In genomic region chr15:100410918-100411672, GRCm38 (mm10) we compare ENCODE assay signal across 9 mouse cellular contexts. TPM values are rescaled to one million over a fixed set of nuclear protein-coding genes. Genes with fewer than 3 reads are reported as not detected.
DNase-seq lines count a peak whose midpoint lies in the region; ATAC-seq and TF ChIP-seq lines count a peak whose summit lies in the region.
"Had no signal": no experiment of that assay in that cellular context is flagged by ENCODE, and none has a peak within 500 bp of the region (broad histone marks: within the 10 kb centered on the region; RNA-seq: fewer than 3 reads in every experiment).

No protein-coding gene starts in this region.

- no peak for TF ChIP-seq EP300 in stomach, postnatal 0 days (optimal IDR thresholded peaks at IDR 0.05)

- H3K9me3 ChIP-seq in limb, embryonic 11.5 days (ENCODE audit: control insufficient read depth, low read length) = no peaks in the 10 kb centered on the region
- no peaks in the 10 kb centered on the region; the same call in 1 of the 2 replicates for H3K9me3 ChIP-seq in limb, embryonic 10.5 days (replicated peaks)
- H3K9me3 ChIP-seq in stomach, postnatal 0 days (ENCODE audit: control insufficient read depth, low read length) = no peaks in the 10 kb centered on the region

- peak; percentile 31 for DNase-seq in limb, embryonic 11.5 days (ENCODE audit: low spot score)
- no peak for DNase-seq in limb, embryonic 10.5 days (ENCODE audit: low spot score)
- peak; percentile 64 to 73 for DNase-seq in lung, adult 18-20 months
- DNase-seq in stomach, postnatal 0 days (ENCODE audit: low spot score) = peak; percentile 86
- no peak for DNase-seq in ovary, postnatal 10 days (ENCODE audit: low spot score)
- no peak for DNase-seq in cerebellum, postnatal 25 days
- DNase-seq in right cerebral cortex, adult 18-20 months = no peak

- no peak overlapping the region for H3K4me2 ChIP-seq in limb, embryonic 11.5 days (ENCODE audit: low read depth, severe bottlenecking)
- no peak overlapping the region for H3K4me2 ChIP-seq in stomach, postnatal 0 days (replicated peaks; ENCODE audit: low read depth)

- ATAC-seq in limb, embryonic 11.5 days (ENCODE audit: insufficient number of reproducible peaks, low FRiP score, low TSS enrichment, low read depth) = no peak
- peak; percentile 29 to 57; a peak in 1 of 4 replicates for ATAC-seq in hematopoietic stem cell, adult 5-6 weeks (replicated peaks in 1 of 2; ENCODE audit: insufficient read depth in 1 of 2, low FRiP score in 2 of 2, low TSS enrichment in 1 of 2, low read depth in 1 of 2, poor library complexity in 2 of 2, severe bottlenecking in 2 of 2)
- peak; percentile 75 for ATAC-seq in stomach, postnatal 0 days (ENCODE audit: low FRiP score, low TSS enrichment)

- WGBS in limb, embryonic 11.5 days = 57% methylated on average over 14 of the region's 14 CpGs
- 51% methylated on average over 14 of the region's 14 CpGs for WGBS in limb, embryonic 10.5 days
- 50% methylated on average over 14 of the region's 14 CpGs for WGBS in stomach, postnatal 0 days

- no peak for TF ChIP-seq CTCF in stomach, postnatal 0 days (IDR thresholded peaks at IDR 0.05; ENCODE audit: low read depth)

- peaks cover 5% of the 10 kb centered on the region; the same call in 1 of the 2 replicates for H3K36me3 ChIP-seq in limb, embryonic 11.5 days (ENCODE audit: control insufficient read depth, insufficient read depth, low read length)
- peaks cover 53% of the 10 kb centered on the region for H3K36me3 ChIP-seq in limb, embryonic 10.5 days
- no peaks in the 10 kb centered on the region; the same call in 1 of the 2 replicates for H3K36me3 ChIP-seq in stomach, postnatal 0 days (ENCODE audit: control insufficient read depth, insufficient read depth, low read length)

- no peak overlapping the region for H3K4me3 ChIP-seq in limb, embryonic 11.5 days (ENCODE audit: low read depth, low read length)
- no peak overlapping the region for H3K4me3 ChIP-seq in limb, embryonic 10.5 days
- no peak overlapping the region for H3K4me3 ChIP-seq in stomach, postnatal 0 days (ENCODE audit: low read depth, low read length)

- no peak overlapping the region for H3K9ac ChIP-seq in limb, embryonic 11.5 days (ENCODE audit: low read length)
- H3K9ac ChIP-seq in stomach, postnatal 0 days (ENCODE audit: low read length) = no peak overlapping the region

- no peaks in the 10 kb centered on the region for H3K27me3 ChIP-seq in limb, embryonic 11.5 days (ENCODE audit: control insufficient read depth, insufficient read depth, low read length)
- no peaks in the 10 kb centered on the region for H3K27me3 ChIP-seq in limb, embryonic 10.5 days (ENCODE audit: low read depth, poor library complexity, severe bottlenecking)
- no peaks in the 10 kb centered on the region for H3K27me3 ChIP-seq in stomach, postnatal 0 days (ENCODE audit: control insufficient read depth, insufficient read depth, low read length)

- H3K27ac ChIP-seq in limb, embryonic 11.5 days (replicated peaks; ENCODE audit: low read depth, low read length) = no peak overlapping the region
- H3K27ac ChIP-seq in limb, embryonic 10.5 days = no peak overlapping the region
- no peak overlapping the region for H3K27ac ChIP-seq in stomach, postnatal 0 days (replicated peaks)

- H3K4me1 ChIP-seq in limb, embryonic 11.5 days (ENCODE audit: control insufficient read depth, insufficient read depth, low read length) = no peaks in the 10 kb centered on the region
- peaks cover 5% of the 10 kb centered on the region for H3K4me1 ChIP-seq in limb, embryonic 10.5 days
- no peaks in the 10 kb centered on the region for H3K4me1 ChIP-seq in stomach, postnatal 0 days (replicated peaks; ENCODE audit: control insufficient read depth, insufficient read depth)

RNA-seq across cellular contexts. Expression of gene Gm5475, which starts 10.9 kb away (rescaled TPM):
- not detected in 2 replicates for polyA plus RNA-seq in limb, embryonic 11.5 days (2014; fragmentation: Nextera tagmentation; extraction: Ambion mirVana)
- 0.08 and 0.11 TPM in 2 replicates for polyA plus RNA-seq in limb, embryonic 10.5 days (2016; fragmentation: Nextera tagmentation; extraction: Ambion mirVana)
- not detected in 2 replicates for total RNA-seq in hematopoietic stem cell, adult 5-6 weeks (2017)
- 0.11 and 0.15 TPM in 2 replicates for polyA plus RNA-seq in stomach, postnatal 0 days (2015; fragmentation: Nextera tagmentation; extraction: Ambion mirVana)

RNA-seq across cellular contexts. Expression of gene Slc11a2, which starts 13.8 kb away (rescaled TPM):
- 19.5 and 24.3 TPM in 2 replicates for polyA plus RNA-seq in limb, embryonic 11.5 days (2014; fragmentation: Nextera tagmentation; extraction: Ambion mirVana)
- 30.4 and 31.0 TPM in 2 replicates for polyA plus RNA-seq in limb, embryonic 10.5 days (2016; fragmentation: Nextera tagmentation; extraction: Ambion mirVana)
- total RNA-seq in hematopoietic stem cell, adult 5-6 weeks (2017) = 11.6 and 16.0 TPM in 2 replicates
- polyA plus RNA-seq in stomach, postnatal 0 days (2015; fragmentation: Nextera tagmentation; extraction: Ambion mirVana) = 12.2 and 15.8 TPM in 2 replicates

RNA-seq across cellular contexts. Expression of gene Higd1c, which starts 46.8 kb away (rescaled TPM):
- not detected in 2 replicates for polyA plus RNA-seq in limb, embryonic 11.5 days (2014; fragmentation: Nextera tagmentation; extraction: Ambion mirVana)
- 0.65 TPM in 1 of 2 replicates, not detected in the other for polyA plus RNA-seq in limb, embryonic 10.5 days (2016; fragmentation: Nextera tagmentation; extraction: Ambion mirVana)
- not detected in 2 replicates for total RNA-seq in hematopoietic stem cell, adult 5-6 weeks (2017)
- polyA plus RNA-seq in stomach, postnatal 0 days (2015; fragmentation: Nextera tagmentation; extraction: Ambion mirVana) = not detected in 2 replicates
- polyA plus RNA-seq: neural tube, embryonic 11.5 days had no signal

RNA-seq across cellular contexts. Expression of gene Letmd1, which starts 57.7 kb away (rescaled TPM):
- polyA plus RNA-seq in limb, embryonic 11.5 days (2014; fragmentation: Nextera tagmentation; extraction: Ambion mirVana) = 30.6 and 31.4 TPM in 2 replicates
- 29.7 and 31.4 TPM in 2 replicates for polyA plus RNA-seq in limb, embryonic 10.5 days (2016; fragmentation: Nextera tagmentation; extraction: Ambion mirVana)
- 23.2 and 26.4 TPM in 2 replicates for total RNA-seq in hematopoietic stem cell, adult 5-6 weeks (2017)
- 9.8 and 10.9 TPM in 2 replicates for polyA plus RNA-seq in stomach, postnatal 0 days (2015; fragmentation: Nextera tagmentation; extraction: Ambion mirVana)

RNA-seq across cellular contexts. Expression of gene Mettl7a2, which starts 58.1 kb away (rescaled TPM):
- polyA plus RNA-seq in limb, embryonic 11.5 days (2014; fragmentation: Nextera tagmentation; extraction: Ambion mirVana) = not detected in 2 replicates
- polyA plus RNA-seq in limb, embryonic 10.5 days (2016; fragmentation: Nextera tagmentation; extraction: Ambion mirVana) = not detected in 2 replicates
- not detected in 2 replicates for total RNA-seq in hematopoietic stem cell, adult 5-6 weeks (2017)
- not detected in 2 replicates for polyA plus RNA-seq in stomach, postnatal 0 days (2015; fragmentation: Nextera tagmentation; extraction: Ambion mirVana)

Comparison
In these comparisons a context has a peak if more than half of its experiments do, and no peak if none do; other contexts are left out.
1. DNase-seq: peak in limb, embryonic 11.5 days (single experiment), lung, adult 18-20 months (2 of 2) and stomach, postnatal 0 days (single experiment); none in limb, embryonic 10.5 days (single experiment), ovary, postnatal 10 days (single experiment), cerebellum, postnatal 25 days (0 of 2) and right cerebral cortex, adult 18-20 months (single experiment).